Mouse (Mus musculus): ENCODE measurements around the gene Erh. TPM values are rescaled to one million over a fixed set of nuclear protein-coding genes. Genes with fewer than 3 reads are reported as not detected.

The Erh gene
- 3.0 and 14.1 TPM in 2 replicates for polyA plus RNA-seq (2012; ENCODE audit: low replicate concordance)

DNA sequence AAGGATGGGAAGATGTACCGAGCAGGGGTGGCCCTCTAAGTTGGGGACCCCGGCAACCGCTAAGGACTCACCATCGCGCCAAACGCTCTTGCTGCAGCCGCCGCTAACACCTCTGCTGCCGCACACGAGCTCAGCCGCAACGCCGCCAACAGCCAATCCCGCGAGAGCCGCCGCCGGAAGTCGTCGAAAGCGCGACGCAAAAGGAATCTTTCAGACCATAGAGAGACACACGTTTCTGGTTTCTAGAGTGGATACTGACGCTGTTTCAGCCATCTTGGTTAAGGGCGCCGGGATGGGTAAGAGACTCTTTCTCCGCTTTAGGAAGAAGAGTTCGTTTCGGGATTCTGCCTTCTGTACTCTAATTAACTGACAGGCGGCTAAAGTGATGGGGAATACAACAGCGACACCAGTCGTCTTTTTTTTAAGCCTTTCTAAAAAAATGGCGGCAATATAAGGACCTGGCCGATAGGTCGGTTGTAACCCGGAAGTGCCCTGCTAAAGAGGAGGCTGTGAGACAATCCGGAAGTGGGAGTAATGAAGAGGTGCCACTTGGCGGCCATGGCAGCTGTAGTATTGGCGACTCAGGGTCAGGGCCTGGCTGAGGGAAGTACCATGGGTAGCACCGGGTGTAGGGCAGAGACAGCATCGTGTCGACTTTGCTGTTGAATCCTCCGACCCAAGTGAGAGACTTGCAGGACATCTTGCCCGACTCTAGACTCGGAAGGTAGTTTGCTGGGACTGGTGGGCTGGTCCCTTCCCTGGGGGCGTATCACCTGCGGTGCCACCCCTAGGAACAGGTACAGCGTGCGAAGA lies at the start of gene Erh, which contains the start of gene Slc39a9:
TSS of gene Erh (minus strand) at position 649 of the 813 bp plus-strand sequence.
TSS of gene Slc39a9 (plus strand) at position 191 of the 813 bp plus-strand sequence.

DNA sequence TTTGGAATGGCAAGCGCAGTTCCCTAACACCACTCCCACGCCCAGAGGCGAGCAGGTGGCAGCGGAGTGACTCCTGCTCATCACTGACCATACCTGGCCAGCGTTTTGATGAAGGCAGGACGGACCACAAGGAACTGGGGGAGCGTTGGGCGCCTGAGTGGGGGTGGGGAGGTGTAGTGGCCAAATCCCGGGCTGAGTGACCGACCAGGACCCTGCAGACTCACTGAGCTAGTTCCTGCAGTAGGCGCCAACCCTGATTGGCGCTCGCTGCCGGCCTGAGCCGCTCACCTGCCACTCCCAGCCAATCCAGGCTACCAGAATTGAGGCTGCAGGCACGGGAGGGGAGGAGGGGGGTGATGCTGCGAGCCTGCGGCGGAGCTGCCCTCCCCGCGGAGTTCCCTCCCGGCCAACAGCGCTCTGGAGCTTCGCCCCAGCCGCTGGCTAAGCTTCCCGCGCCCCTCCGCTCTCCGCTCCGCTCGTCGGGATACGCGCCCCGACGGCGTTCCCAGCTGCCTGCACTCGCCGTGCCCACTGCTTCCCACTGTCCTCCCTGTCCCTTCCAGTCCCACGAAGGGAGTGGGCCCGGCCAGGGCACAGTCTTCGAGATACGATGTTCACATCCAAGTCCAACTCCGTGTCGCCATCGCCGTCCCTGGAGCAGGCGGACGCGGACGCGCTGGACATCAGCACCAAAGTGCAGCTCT lies 48.3 kb upstream of the Erh start, which contains the start of gene Plekhd1:
TSS of gene Plekhd1 (plus strand) at position 323 of the 704 bp plus-strand sequence.

Other genes with a start within 250 kb of the Erh start
- gene Dcaf5, start 207.7 kb downstream of the Erh start, polyA plus RNA-seq (2012; ENCODE audit: low replicate concordance) = 24.3 and 25.0 TPM in 2 replicates
- 3.1 and 6.6 TPM in 2 replicates for gene Exd2, start 181.2 kb downstream of the Erh start, polyA plus RNA-seq (2012; ENCODE audit: low replicate concordance)
- gene Galnt16, start 126.1 kb downstream of the Erh start, polyA plus RNA-seq (2012; ENCODE audit: low replicate concordance) = 0.04 TPM in 1 of 2 replicates, not detected in the other
- 3.4 and 14.0 TPM in 2 replicates for gene Slc39a9, start 458 bp downstream of the Erh start, polyA plus RNA-seq (2012; ENCODE audit: low replicate concordance)
- gene Plekhd1, start 48.2 kb upstream of the Erh start, polyA plus RNA-seq (2012; ENCODE audit: low replicate concordance) = 0.11 TPM in 1 of 2 replicates, not detected in the other
- not detected in 2 replicates for gene Ccdc177, start 116.3 kb upstream of the Erh start, polyA plus RNA-seq (2012; ENCODE audit: low replicate concordance)
- gene Susd6, start 146.2 kb upstream of the Erh start, polyA plus RNA-seq (2012; ENCODE audit: low replicate concordance) = 34.6 and 36.9 TPM in 2 replicates

Measured in hematopoietic multipotent progenitor cell, adult 10-12 weeks (in vitro differentiated cells).